Mouse (Mus musculus) neural tube, embryonic 11.5 days (tissue): Measurements from ENCODE around the gene Exosc9. TPM values are rescaled to one million over a fixed set of nuclear protein-coding genes. Genes with fewer than 3 reads are reported as not detected.
"Not testable (repeated sequence)": the region's sequence is repeated elsewhere in the genome, so short reads cannot be mapped to it uniquely, and the experiment has no call there.

Experiments used
- ATAC-seq: fragments of 200-750 bp; cut with Nextera tagmentation; 2 replicates; pipeline ENCODE4 v1.8.0; 2017; ENCODE audit warnings: moderate number of reproducible peaks, mild to moderate bottlenecking, moderate TSS enrichment, moderate library complexity; ENCODE audit not compliant: insufficient read depth, low FRiP score, low TSS enrichment
- DNase-seq: peaks from one replicate; pipeline ENCODE4 v3.0.0-alpha.2; 2015; ENCODE audit warnings: low spot score
- H3K27ac ChIP-seq: fragments of 300-500 bp; sonication (generic); 2 replicates; pipeline ENCODE4 v1.5.1; 2014; ENCODE audit warnings: low read depth, mild to moderate bottlenecking, low read length
- H3K27me3 ChIP-seq: fragments of 300-500 bp; sonication (generic); 2 replicates; pipeline ENCODE4 v1.6.1; 2014; ENCODE audit warnings: mild to moderate bottlenecking, low read length, mixed read lengths; ENCODE audit not compliant: control insufficient read depth, insufficient read depth
- H3K36me3 ChIP-seq: fragments of 300-500 bp; sonication (generic); 2 replicates; pipeline ENCODE4 v1.6.1; 2014; ENCODE audit warnings: mild to moderate bottlenecking, low read length, moderate library complexity, mixed read lengths; ENCODE audit not compliant: control insufficient read depth, insufficient read depth
- H3K4me1 ChIP-seq: fragments of 300-500 bp; sonication (generic); 2 replicates; pipeline ENCODE4 v1.6.1; 2014; ENCODE audit warnings: low read length, mixed read lengths; ENCODE audit not compliant: control insufficient read depth, insufficient read depth
- H3K4me2 ChIP-seq: fragments of 300-500 bp; sonication (generic); 2 replicates; pipeline ENCODE4 v1.6.1; 2014; ENCODE audit warnings: low read depth, mild to moderate bottlenecking, moderate library complexity
- H3K4me3 ChIP-seq: fragments of 300-500 bp; sonication (generic); 2 replicates; pipeline ENCODE4 v1.5.1; 2014; ENCODE audit warnings: low read depth, low read length
- H3K9ac ChIP-seq: fragments of 300-500 bp; sonication (generic); 2 replicates; pipeline ENCODE4 v1.6.1; 2014; ENCODE audit warnings: mild to moderate bottlenecking, low read length
- H3K9me3 ChIP-seq: fragments of 300-500 bp; sonication (generic); 2 replicates; pipeline ENCODE4 v1.6.1; 2016; ENCODE audit warnings: low read length; ENCODE audit not compliant: control insufficient read depth
- WGBS: fragments of 180-500 bp; shearing (Covaris S2); extraction: QIAGEN DNeasy Blood & Tissue Kit; methylation state at CpG from one replicate; pipeline ENCODE4 v1.1.7; 2014; 5-methylcytosine and 5-hydroxymethylcytosine counted together
- polyA plus RNA-seq: library from polyadenylated mRNA; unstranded; fragments of >200 nt; fragmentation: Nextera tagmentation; extraction: Ambion mirVana; gene quantifications from 2 replicates; pipeline ENCODE4 v1.2.1, GENCODE M21; 2014

Exosc9 gene
- polyA plus RNA-seq, 1 experiment from 2014 or later, result 105 TPM

- under 1% methylated on average over 46 of the region's 46 CpGs for WGBS
- H3K4me2 ChIP-seq, result peak overlapping the region; percentile 82
- H3K27ac ChIP-seq, result peak overlapping the region; percentile 31
- ATAC-seq (peak; percentile 20), DNase-seq (no peak)
- H3K36me3 ChIP-seq, result peaks cover 11% of the 10 kb centered on the region
- no peaks in the 10 kb centered on the region for H3K27me3 ChIP-seq
- peak overlapping the region; percentile 79 for H3K4me3 ChIP-seq
- peaks cover 15% of the 10 kb centered on the region; the same call in 1 of the 2 replicates for H3K4me1 ChIP-seq
- H3K9ac ChIP-seq, result peak overlapping the region; percentile 92
- H3K9me3 ChIP-seq, result no peaks in the 10 kb centered on the region
These were observed 19.0 kb downstream of the Exosc9 start for GRCm38 (mm10) chr3:36571361-36571826.

GRCm38 (mm10) chr3:36571827-36572378 lies 19.5 kb downstream of the Exosc9 start, which contains the start of gene Ccna2:
Ccna2 (minus strand) TSS chr3:36572150.
- DNase-seq, result peak; percentile 99
- peak within 1 kb of the TSS; percentile 82 for H3K4me2 ChIP-seq
- peak; percentile 99 for ATAC-seq
- peaks cover 15% of the 10 kb centered on the region; the same call in 1 of the 2 replicates for H3K4me1 ChIP-seq
- H3K4me3 ChIP-seq, result peak within 1 kb of the TSS; percentile 79
- peaks cover 7% of the 10 kb centered on the region for H3K36me3 ChIP-seq
- 0% methylated on average over 60 of the region's 60 CpGs for WGBS
- peak within 1 kb of the TSS; percentile 92 for H3K9ac ChIP-seq
- no peaks in the 10 kb centered on the region for H3K9me3 ChIP-seq
- H3K27ac ChIP-seq, result peak within 1 kb of the TSS; percentile 31
- no peaks in the 10 kb centered on the region for H3K27me3 ChIP-seq

GRCm38 (mm10) chr3:36598811-36599210 lies 46.4 kb downstream of the Exosc9 start:
- Histone ChIP-seq H3K4me3 (no peak overlapping the region), H3K36me3 (no peaks in the 10 kb centered on the region), H3K27ac (no peak overlapping the region), H3K4me1 (no peaks in the 10 kb centered on the region), H3K9me3 (no peaks in the 10 kb centered on the region), H3K4me2 (no peak overlapping the region), H3K27me3 (no peaks in the 10 kb centered on the region), H3K9ac (no peak overlapping the region)
- WGBS, result 76% methylated on average over 3 of the region's 3 CpGs
- DNase-seq (no peak), ATAC-seq (no peak)

- H3K27me3 ChIP-seq, H3K4me3 ChIP-seq, H3K4me1 ChIP-seq, H3K36me3 ChIP-seq, H3K4me2 ChIP-seq, H3K27ac ChIP-seq, ATAC-seq, H3K9me3 ChIP-seq, H3K9ac ChIP-seq, DNase-seq: not testable (repeated sequence)
- 91% methylated on average over 9 of the region's 9 CpGs for WGBS
These were observed 47.4 kb downstream of the Exosc9 start for GRCm38 (mm10) chr3:36599773-36600172.

- no peaks in the 10 kb centered on the region for H3K36me3 ChIP-seq
- no peaks in the 10 kb centered on the region for H3K4me1 ChIP-seq
- no peak for ATAC-seq
- WGBS, result 84% methylated on average over 7 of the region's 7 CpGs
- H3K27me3 ChIP-seq, result no peaks in the 10 kb centered on the region
- no peak overlapping the region for H3K9ac ChIP-seq
- H3K27ac ChIP-seq, result no peak overlapping the region
- H3K9me3 ChIP-seq, result no peaks in the 10 kb centered on the region
- no peak overlapping the region for H3K4me3 ChIP-seq
- DNase-seq, result no peak
- no peak overlapping the region for H3K4me2 ChIP-seq
These were observed 53.7 kb downstream of the Exosc9 start for GRCm38 (mm10) chr3:36605894-36606783.

- 6% methylated on average over 6 of the region's 6 CpGs for WGBS
- Histone ChIP-seq H3K36me3 (no peaks in the 10 kb centered on the region), H3K9ac (peak overlapping the region; percentile 79), H3K4me1 (no peaks in the 10 kb centered on the region; the same call in 1 of the 2 replicates), H3K4me2 (peak overlapping the region; percentile 65), H3K9me3 (no peaks in the 10 kb centered on the region), H3K27me3 (no peaks in the 10 kb centered on the region), H3K4me3 (peak overlapping the region; percentile 70), H3K27ac (no peak overlapping the region)
- DNase-seq (no peak), ATAC-seq (no peak)
These were observed 60.3 kb downstream of the Exosc9 start for GRCm38 (mm10) chr3:36612687-36613086.

GRCm38 (mm10) chr3:36613202-36613907 lies 60.9 kb downstream of the Exosc9 start, which contains the start of gene Bbs7:
Bbs7 (minus strand) TSS chr3:36613477.
- peak within 1 kb of the TSS; percentile 65 for H3K4me2 ChIP-seq
- 4% methylated on average over 38 of the region's 38 CpGs for WGBS
- no peaks in the 10 kb centered on the region; the same call in 1 of the 2 replicates for H3K4me1 ChIP-seq
- H3K9ac ChIP-seq, result peak within 1 kb of the TSS; percentile 79
- peak; percentile 100 for ATAC-seq
- H3K9me3 ChIP-seq, result no peaks in the 10 kb centered on the region
- H3K4me3 ChIP-seq, result peak within 1 kb of the TSS; percentile 70
- no peak within 1 kb of the TSS for H3K27ac ChIP-seq
- no peaks in the 10 kb centered on the region for H3K36me3 ChIP-seq
- no peaks in the 10 kb centered on the region for H3K27me3 ChIP-seq
- peak; percentile 98 for DNase-seq

GRCm38 (mm10) chr3:36613908-36614255 lies 61.5 kb downstream of the Exosc9 start:
- no peaks in the 10 kb centered on the region for H3K27me3 ChIP-seq
- ATAC-seq (no peak), DNase-seq (no peak)
- no peaks in the 10 kb centered on the region; the same call in 1 of the 2 replicates for H3K4me1 ChIP-seq
- no peak overlapping the region for H3K9ac ChIP-seq
- no peak overlapping the region for H3K4me3 ChIP-seq
- H3K9me3 ChIP-seq, result no peaks in the 10 kb centered on the region
- no peaks in the 10 kb centered on the region for H3K36me3 ChIP-seq
- 72% methylated on average over 5 of the region's 5 CpGs for WGBS
- H3K4me2 ChIP-seq, result no peak overlapping the region
- no peak overlapping the region for H3K27ac ChIP-seq
